Mouse (Mus musculus) MEL (cell line): ENCODE results near the gene Trappc3l. TPM values are rescaled to one million over a fixed set of nuclear protein-coding genes. Genes with fewer than 3 reads are reported as not detected.
A peak's percentile ranks its signal among the peaks of the same experiment; 100 is the strongest.

ENCODE experiments used
- DNase-seq: peaks from one replicate; pipeline ENCODE4 v3.0.0; 2011; ENCODE audit warnings: low read depth, low spot score
- H3K27ac ChIP-seq: 2 replicates; pipeline ENCODE4 v1.5.1; 2012; ENCODE audit warnings: low read depth, mild to moderate bottlenecking, control low read depth, low read length, moderate library complexity; ENCODE audit not compliant: control insufficient read depth
- H3K27me3 ChIP-seq, 2 experiments: fragments of 150-350 bp in 1 of 2; sonication (generic) in 1 of 2; 2 replicates each; pipeline ENCODE4 v1.6.1; 2012; ENCODE audit warnings: low read length in 2 of 2, mild to moderate bottlenecking in 2 of 2, improper control_type of control experiment in 1 of 2, moderate library complexity in 1 of 2; ENCODE audit not compliant: insufficient read depth in 2 of 2, control insufficient read depth in 1 of 2
- H3K36me3 ChIP-seq, 2 experiments: 2 replicates each; pipeline ENCODE4 v1.6.1; 2012 to 2014; ENCODE audit warnings: low read length in 2 of 2, improper control_type of control experiment in 1 of 2, inconsistent platforms in 1 of 2, mild to moderate bottlenecking in 1 of 2; ENCODE audit not compliant: insufficient read depth in 2 of 2, control insufficient read depth in 1 of 2
- H3K4me1 ChIP-seq, 2 experiments: fragments of 150-350 bp in 1 of 2; sonication (generic) in 1 of 2; 2 replicates each; pipeline ENCODE4 v1.6.1; 2012; ENCODE audit warnings: low read length in 2 of 2, improper control_type of control experiment in 1 of 2, mild to moderate bottlenecking in 1 of 2; ENCODE audit not compliant: insufficient read depth in 2 of 2, control insufficient read depth in 1 of 2
- H3K4me3 ChIP-seq, 2 experiments: fragments of 150-350 bp in 1 of 2; sonication (generic) in 1 of 2; 2 replicates each; pipeline ENCODE4 v1.5.1; 2012; ENCODE audit warnings: low read depth in 2 of 2, low read length in 2 of 2, mild to moderate bottlenecking in 2 of 2, moderate library complexity in 2 of 2, control low read depth in 1 of 2, improper control_type of control experiment in 1 of 2; ENCODE audit not compliant: control insufficient read depth in 1 of 2, insufficient read depth in 1 of 2
- H3K79me2 ChIP-seq: 2 replicates; pipeline ENCODE4 v1.6.1; 2012; ENCODE audit warnings: mild to moderate bottlenecking, low read length, moderate library complexity; ENCODE audit not compliant: control insufficient read depth, poor library complexity, insufficient read depth
- H3K9ac ChIP-seq: 2 replicates; pipeline ENCODE4 v1.6.1; 2012; ENCODE audit warnings: low read depth, mild to moderate bottlenecking, control low read depth, low read length, moderate library complexity; ENCODE audit not compliant: control insufficient read depth, poor library complexity, severe bottlenecking
- H3K9me3 ChIP-seq: fragments of 150-350 bp; sonication (generic); replicated peaks from 2 replicates; pipeline ENCODE4 v1.6.1; 2012; ENCODE audit warnings: mild to moderate bottlenecking, low read length, improper control_type of control experiment, moderate library complexity; ENCODE audit not compliant: insufficient read depth
- BHLHE40 ChIP-seq: IDR thresholded peaks from 2 replicates; pipeline ENCODE4 v1.6.1; 2012; ENCODE audit warnings: low read depth, mild to moderate bottlenecking, inconsistent platforms, low read length, improper control_type of control experiment, borderline replicate concordance
- CHD1 ChIP-seq: IDR thresholded peaks from 2 replicates; pipeline ENCODE4 v1.6.1; 2012; ENCODE audit warnings: low read depth, mild to moderate bottlenecking, inconsistent platforms, low read length, improper control_type of control experiment
- CHD2 ChIP-seq: IDR thresholded peaks from 2 replicates; pipeline ENCODE4 v1.6.1; 2011; ENCODE audit warnings: low read length, improper control_type of control experiment
- CTCF ChIP-seq, 3 experiments: IDR thresholded peaks in 2 of 3; conservative IDR thresholded peaks in 1 of 3; 2 replicates each; pipeline ENCODE4 v1.5.1; 2011 to 2012; ENCODE audit warnings: low read length in 3 of 3, low read depth in 2 of 3, mild to moderate bottlenecking in 2 of 3, improper control_type of control experiment in 1 of 3, inconsistent platforms in 1 of 3, mixed read lengths in 1 of 3, moderate library complexity in 1 of 3; ENCODE audit not compliant: control insufficient read depth in 1 of 3, insufficient read depth in 1 of 3, poor library complexity in 1 of 3, severe bottlenecking in 1 of 3
- E2F4 ChIP-seq: IDR thresholded peaks from 2 replicates; pipeline ENCODE4 v1.6.1; 2011; ENCODE audit warnings: low read depth, low read length, improper control_type of control experiment, borderline replicate concordance
- ETS1 ChIP-seq: IDR thresholded peaks from 2 replicates; pipeline ENCODE4 v1.6.1; 2012; ENCODE audit warnings: low read depth, mild to moderate bottlenecking, inconsistent platforms, low read length, improper control_type of control experiment, moderate library complexity
- GABPA ChIP-seq: IDR thresholded peaks from 2 replicates; pipeline ENCODE4 v1.6.1; 2012; ENCODE audit warnings: low read depth, mild to moderate bottlenecking, inconsistent platforms, low read length, improper control_type of control experiment, moderate library complexity
- HCFC1 ChIP-seq: IDR thresholded peaks from 2 replicates; pipeline ENCODE4 v1.6.1; 2012; ENCODE audit warnings: low read depth, mild to moderate bottlenecking, inconsistent platforms, low read length, improper control_type of control experiment, moderate library complexity
- MEF2A ChIP-seq: IDR thresholded peaks from 2 replicates; pipeline ENCODE4 v1.6.1; 2014; ENCODE audit warnings: low read depth, mild to moderate bottlenecking, inconsistent platforms, low read length, improper control_type of control experiment; ENCODE audit not compliant: poor library complexity, insufficient replicate concordance, severe bottlenecking; ENCODE audit errors: extremely low read depth
- MXI1 ChIP-seq: IDR thresholded peaks from 2 replicates; pipeline ENCODE4 v1.6.1; 2011; ENCODE audit warnings: mild to moderate bottlenecking, low read depth, low read length, improper control_type of control experiment
- MYB ChIP-seq: IDR thresholded peaks from 2 replicates; pipeline ENCODE4 v1.6.1; 2011; ENCODE audit warnings: mild to moderate bottlenecking, low read depth, low read length, improper control_type of control experiment
- MYC ChIP-seq: IDR thresholded peaks from 2 replicates; pipeline ENCODE4 v1.6.1; 2011; ENCODE audit warnings: low read depth, mild to moderate bottlenecking, low read length, improper control_type of control experiment, moderate library complexity
- NRF1 ChIP-seq: IDR thresholded peaks from 2 replicates; pipeline ENCODE4 v1.6.1; 2014; ENCODE audit warnings: low read depth, mild to moderate bottlenecking, inconsistent platforms, low read length, improper control_type of control experiment, moderate library complexity; ENCODE audit not compliant: poor library complexity, insufficient read depth, severe bottlenecking
- POLR2AphosphoS5 ChIP-seq: IDR thresholded peaks from 2 replicates; pipeline ENCODE4 v1.6.1; 2012; ENCODE audit warnings: low read depth, borderline replicate concordance, mild to moderate bottlenecking, inconsistent platforms, low read length, moderate library complexity, mixed read lengths
- RAD21 ChIP-seq: IDR thresholded peaks from 2 replicates; pipeline ENCODE4 v1.6.1; 2011; ENCODE audit warnings: mild to moderate bottlenecking, low read depth, low read length, improper control_type of control experiment
- RCOR1 ChIP-seq: IDR thresholded peaks from 2 replicates; pipeline ENCODE4 v1.6.1; 2012; ENCODE audit warnings: low read depth, mild to moderate bottlenecking, inconsistent platforms, low read length, improper control_type of control experiment
- SIN3A ChIP-seq: IDR thresholded peaks from 2 replicates; pipeline ENCODE4 v1.6.1; 2012; ENCODE audit warnings: low read length, improper control_type of control experiment, inconsistent platforms
- TBP ChIP-seq: IDR thresholded peaks from 2 replicates; pipeline ENCODE4 v1.8.0; 2011; ENCODE audit warnings: low read depth, low read length, improper control_type of control experiment
- TCF12 ChIP-seq: IDR thresholded peaks from 2 replicates; pipeline ENCODE4 v1.6.1; 2014; ENCODE audit warnings: low read depth, mild to moderate bottlenecking, inconsistent platforms, low read length, improper control_type of control experiment, moderate library complexity
- UBTF ChIP-seq: IDR thresholded peaks from 2 replicates; pipeline ENCODE4 v1.6.1; 2012; ENCODE audit warnings: low read depth, mild to moderate bottlenecking, inconsistent platforms, low read length, improper control_type of control experiment, moderate library complexity, borderline replicate concordance; ENCODE audit not compliant: insufficient read depth
- ZC3H11A ChIP-seq: IDR thresholded peaks from 2 replicates; pipeline ENCODE4 v1.6.1; 2012; ENCODE audit warnings: low read depth, mild to moderate bottlenecking, inconsistent platforms, low read length, improper control_type of control experiment
- polyA plus RNA-seq, 2 experiments: library from polyadenylated mRNA; stranded (reverse) in 1 of 2; unstranded in 1 of 2; fragments of >175 nt in 1 of 2; fragments of >200 nt in 1 of 2; gene quantifications; 2 replicates each; pipeline versions ENCODE4 v1.2.1 to v1.2.4; 2012; ENCODE audit warnings: low replicate concordance in 2 of 2, low read depth in 1 of 2; ENCODE audit not compliant: insufficient read length in 2 of 2, insufficient read depth in 1 of 2, missing spikeins in 1 of 2
- total RNA-seq: library from RNA; depleted of rRNA; stranded (reverse); fragments of 300-350 nt; gene quantifications from 2 replicates; pipeline ENCODE4 v1.2.3, GENCODE M21; 2012

The Trappc3l gene
- total and polyA plus RNA-seq, 3 experiments, result not detected

DNA sequence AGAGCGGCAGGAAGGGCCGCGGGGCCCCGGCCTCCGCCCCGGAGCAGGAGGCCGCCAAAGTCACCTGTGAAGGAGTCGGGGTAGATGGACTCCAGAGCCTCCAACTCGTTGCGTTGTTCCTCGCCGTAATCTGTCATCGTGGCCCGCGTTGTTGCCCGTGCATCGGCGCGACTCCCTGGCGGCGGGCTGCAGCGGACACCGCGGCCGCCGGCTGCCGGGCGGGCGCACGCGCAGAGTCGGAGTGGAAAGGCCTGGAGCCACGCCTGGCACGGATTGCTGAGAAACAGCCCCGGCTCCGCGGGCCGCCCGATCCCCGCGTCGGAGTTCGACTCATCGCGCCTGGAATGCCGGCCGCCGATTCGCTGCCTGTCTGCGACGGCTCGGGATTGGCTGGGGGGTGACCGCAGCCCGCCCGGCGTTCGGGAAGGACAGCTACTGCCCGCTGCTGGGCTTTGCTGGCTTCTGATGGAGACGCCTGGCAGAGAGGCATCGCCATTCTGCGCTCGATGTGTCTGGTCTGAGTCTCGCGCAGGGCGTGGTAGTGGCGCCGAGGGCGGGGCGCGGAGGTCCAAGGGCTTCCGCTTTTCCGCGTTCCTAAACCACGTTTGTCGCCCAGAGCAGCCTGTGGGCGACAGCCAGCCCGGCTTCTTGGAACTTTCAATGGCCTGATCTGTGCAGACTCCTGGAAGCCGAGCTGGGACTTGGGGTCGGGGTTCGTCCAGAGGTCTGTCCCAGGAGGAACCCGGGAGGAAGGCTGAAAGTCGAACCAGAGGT lies 17.9 kb upstream of the Trappc3l start, which contains the start of gene Rwdd1 (continued):
- TF ChIP-seq MEF2A (no peak), MYB (no peak), CHD2 (peak; percentile 11; the same call in 1 of the 2 replicates)

GRCm38 (mm10) chr10:34030322-34030721 lies 7.1 kb upstream of the Trappc3l start:
- no peaks in the 10 kb centered on the region for H3K4me1 ChIP-seq
- TF ChIP-seq CTCF (IDR thresholded peaks at IDR 0.05 in 2 of 3, conservative IDR thresholded peaks at IDR 0.05 in 1 of 3; ENCODE audit: control insufficient read depth in 1 of 3, insufficient read depth in 1 of 3, low read depth in 2 of 3, low read length in 3 of 3, poor library complexity in 1 of 3, severe bottlenecking in 1 of 3), result no peak
- no peak for TF ChIP-seq E2F4
- no peak for TF ChIP-seq ETS1
- TF ChIP-seq GABPA, result no peak
- no peak for TF ChIP-seq RAD21
- no peak for TF ChIP-seq MXI1
- no peak for TF ChIP-seq POLR2AphosphoS5
- TF ChIP-seq MYC, result no peak
- no peak for TF ChIP-seq UBTF
- TF ChIP-seq BHLHE40, result no peak
- no peak for TF ChIP-seq RCOR1
- no peak for TF ChIP-seq TBP
- no peak for TF ChIP-seq TCF12
- no peak for TF ChIP-seq ZC3H11A
- TF ChIP-seq SIN3A, result no peak
- TF ChIP-seq CHD1, result no peak
- TF ChIP-seq HCFC1, result no peak
- TF ChIP-seq NRF1, result no peak
- H3K27ac ChIP-seq, result no peak overlapping the region

More at GRCm38 (mm10) chr10:34030322-34030721, 7.1 kb upstream of the Trappc3l start:
- no peak overlapping the region for H3K9ac ChIP-seq
- peaks cover 2 to 6% of the 10 kb centered on the region in 2 experiments for H3K27me3 ChIP-seq
- H3K9me3 ChIP-seq, result no peaks in the 10 kb centered on the region
- H3K4me3 ChIP-seq, result no peak overlapping the region
- no peaks in the 10 kb centered on the region for H3K79me2 ChIP-seq
- no peak for DNase-seq
- no peaks in the 10 kb centered on the region for H3K36me3 ChIP-seq
